Mouse (Mus musculus): ENCODE data around the gene Dglucy. TPM values are rescaled to one million over a fixed set of nuclear protein-coding genes. Genes with fewer than 3 reads are reported as not detected.

The Dglucy gene
- polyA plus RNA-seq, 1 experiment from 2014 or later: 2.4 TPM

GRCm38 (mm10) chr12:100775291-100775690 is 3.6 kb upstream of the Dglucy start:
- Histone ChIP-seq H3K4me3 (ENCODE audit: low read depth, low read length) (no peak overlapping the region), H3K4me1 (replicated peaks; ENCODE audit: control insufficient read depth, insufficient read depth, low read length) (no peaks in the 10 kb centered on the region), H3K27ac (ENCODE audit: low read depth) (no peak overlapping the region), H3K9me3 (ENCODE audit: control insufficient read depth, low read length) (no peaks in the 10 kb centered on the region), H3K4me2 (ENCODE audit: low read length) (no peak overlapping the region), H3K9ac (ENCODE audit: low read length) (no peak overlapping the region), H3K27me3 (replicated peaks; ENCODE audit: control insufficient read depth, insufficient read depth, low read length) (no peaks in the 10 kb centered on the region), H3K36me3 (ENCODE audit: control insufficient read depth, insufficient read depth, low read length) (no peaks in the 10 kb centered on the region)
- DNase-seq (ENCODE audit: low spot score) (no peak), ATAC-seq (replicated peaks; ENCODE audit: low FRiP score, low TSS enrichment, low read depth) (no peak)

GRCm38 (mm10) chr12:100775911-100776581 is 2.8 kb upstream of the Dglucy start:
- no peak for ATAC-seq (replicated peaks; ENCODE audit: low FRiP score, low TSS enrichment, low read depth)
- no peaks in the 10 kb centered on the region for H3K36me3 ChIP-seq (ENCODE audit: control insufficient read depth, insufficient read depth, low read length)

DNA sequence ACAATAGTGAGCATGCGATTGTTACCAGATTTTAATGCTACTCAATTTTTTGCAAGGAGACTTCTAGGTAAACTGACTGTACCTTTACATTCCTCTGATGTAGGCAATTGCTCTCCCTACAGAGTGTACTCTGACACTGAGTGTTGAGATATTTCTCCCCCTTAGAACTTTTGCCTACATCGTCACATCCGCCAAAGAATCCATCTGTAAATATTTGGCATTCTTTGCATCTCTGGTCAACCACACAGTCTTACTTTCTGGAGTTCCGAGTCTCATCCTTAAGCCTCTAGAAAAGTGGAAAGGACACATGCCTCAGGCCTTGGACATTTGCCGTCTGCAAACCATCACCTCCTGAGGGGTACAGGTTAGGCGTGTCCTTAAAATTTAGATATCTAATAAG is 1.9 kb upstream of the Dglucy start:
- no peak for DNase-seq (ENCODE audit: low spot score)
- WGBS: 58% methylated on average over 6 of the region's 6 CpGs
- H3K4me1 ChIP-seq (replicated peaks; ENCODE audit: control insufficient read depth, insufficient read depth, low read length): no peaks in the 10 kb centered on the region

More at GRCm38 (mm10) chr12:100775911-100776581, 2.8 kb upstream of the Dglucy start:
- H3K4me2 ChIP-seq (ENCODE audit: low read length): no peak overlapping the region
- H3K27ac ChIP-seq (ENCODE audit: low read depth): no peak overlapping the region
- 76% methylated on average over 8 of the region's 8 CpGs for WGBS
- DNase-seq (ENCODE audit: low spot score): no peak
- no peak overlapping the region for H3K4me3 ChIP-seq (ENCODE audit: low read depth, low read length)
- no peaks in the 10 kb centered on the region for H3K4me1 ChIP-seq (replicated peaks; ENCODE audit: control insufficient read depth, insufficient read depth, low read length)
- no peak overlapping the region for H3K9ac ChIP-seq (ENCODE audit: low read length)
- no peaks in the 10 kb centered on the region for H3K9me3 ChIP-seq (ENCODE audit: control insufficient read depth, low read length)
- no peaks in the 10 kb centered on the region for H3K27me3 ChIP-seq (replicated peaks; ENCODE audit: control insufficient read depth, insufficient read depth, low read length)

DNA sequence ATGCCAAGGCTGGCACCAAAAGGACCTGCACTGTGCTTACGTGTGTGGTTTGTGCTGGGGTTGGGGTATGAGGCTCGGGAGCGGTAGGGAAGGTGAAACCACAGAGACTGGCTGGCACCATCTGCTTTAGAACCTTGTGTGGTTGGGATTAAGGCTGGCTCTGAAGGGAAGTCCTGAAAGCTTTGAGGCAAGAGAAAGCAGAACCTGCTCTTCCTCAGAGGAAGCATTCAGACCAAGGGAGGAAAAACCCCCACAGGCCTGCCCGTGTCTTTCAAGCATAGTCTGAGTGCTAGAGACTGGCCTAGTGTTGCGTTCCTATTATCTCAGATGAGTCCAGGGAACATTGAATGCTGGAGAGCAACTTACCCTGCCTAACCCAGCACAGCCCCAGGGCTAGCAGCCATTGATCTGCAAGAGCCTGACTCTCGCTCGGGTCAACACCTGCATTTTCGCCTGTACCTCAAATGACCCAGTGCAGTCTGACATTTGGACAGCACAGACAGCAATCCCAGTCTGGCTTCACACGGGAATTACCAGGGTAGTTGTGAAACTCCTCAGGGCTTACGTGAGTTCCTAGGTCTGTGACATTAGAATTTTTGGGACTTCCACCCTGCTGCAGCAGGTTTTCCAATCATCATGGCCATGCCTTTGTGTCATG is 452 bp upstream of the Dglucy start:
- Histone ChIP-seq H3K27me3 (replicated peaks; ENCODE audit: control insufficient read depth, insufficient read depth, low read length) (no peaks in the 10 kb centered on the region), H3K4me3 (ENCODE audit: low read depth, low read length) (no peak overlapping the region), H3K9ac (ENCODE audit: low read length) (no peak overlapping the region), H3K4me2 (ENCODE audit: low read length) (peak overlapping the region; percentile 33), H3K36me3 (ENCODE audit: control insufficient read depth, insufficient read depth, low read length) (no peaks in the 10 kb centered on the region), H3K27ac (ENCODE audit: low read depth) (no peak overlapping the region), H3K9me3 (ENCODE audit: control insufficient read depth, low read length) (no peaks in the 10 kb centered on the region), H3K4me1 (replicated peaks; ENCODE audit: control insufficient read depth, insufficient read depth, low read length) (no peaks in the 10 kb centered on the region)
- no peak for DNase-seq (ENCODE audit: low spot score)
- WGBS: 81% methylated on average over 10 of the region's 10 CpGs
- ATAC-seq (replicated peaks; ENCODE audit: low FRiP score, low TSS enrichment, low read depth): no peak

More for the DNA sequence above, 1.9 kb upstream of the Dglucy start:
- no peak for ATAC-seq (replicated peaks; ENCODE audit: low FRiP score, low TSS enrichment, low read depth)
- H3K36me3 ChIP-seq (ENCODE audit: control insufficient read depth, insufficient read depth, low read length): no peaks in the 10 kb centered on the region
- no peak overlapping the region for H3K27ac ChIP-seq (ENCODE audit: low read depth)
- H3K9ac ChIP-seq (ENCODE audit: low read length): no peak overlapping the region
- H3K27me3 ChIP-seq (replicated peaks; ENCODE audit: control insufficient read depth, insufficient read depth, low read length): no peaks in the 10 kb centered on the region
- H3K9me3 ChIP-seq (ENCODE audit: control insufficient read depth, low read length): no peaks in the 10 kb centered on the region
- no peak overlapping the region for H3K4me2 ChIP-seq (ENCODE audit: low read length)
- no peak overlapping the region for H3K4me3 ChIP-seq (ENCODE audit: low read depth, low read length)

DNA sequence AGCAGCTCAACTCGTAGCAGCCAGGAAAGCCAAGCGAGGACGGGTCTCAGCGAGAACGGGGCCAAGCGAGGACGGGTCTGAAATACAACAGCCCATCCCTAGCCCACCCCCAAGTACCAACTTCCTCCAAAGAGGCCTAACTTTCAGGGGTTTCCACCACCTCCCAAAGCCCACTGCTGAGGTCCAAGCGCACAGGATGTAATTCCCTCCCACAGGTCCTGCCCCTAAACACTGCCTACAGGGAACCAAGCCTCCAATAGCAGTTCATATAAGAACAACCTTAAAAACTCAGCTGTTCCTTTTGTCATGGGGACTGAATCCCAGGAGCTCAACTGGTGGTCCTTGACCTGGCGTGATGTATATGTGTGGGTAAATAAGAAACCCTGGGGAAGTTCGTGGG is 1.6 kb downstream of the Dglucy start:
- Histone ChIP-seq H3K4me3 (ENCODE audit: low read depth, low read length) (no peak overlapping the region), H3K9ac (ENCODE audit: low read length) (no peak overlapping the region), H3K27me3 (replicated peaks; ENCODE audit: control insufficient read depth, insufficient read depth, low read length) (no peaks in the 10 kb centered on the region), H3K4me1 (replicated peaks; ENCODE audit: control insufficient read depth, insufficient read depth, low read length) (no peaks in the 10 kb centered on the region), H3K27ac (ENCODE audit: low read depth) (no peak overlapping the region), H3K4me2 (ENCODE audit: low read length) (no peak overlapping the region), H3K9me3 (ENCODE audit: control insufficient read depth, low read length) (no peaks in the 10 kb centered on the region), H3K36me3 (ENCODE audit: control insufficient read depth, insufficient read depth, low read length) (no peaks in the 10 kb centered on the region)
- ATAC-seq (replicated peaks; ENCODE audit: low FRiP score, low TSS enrichment, low read depth) (no peak), DNase-seq (ENCODE audit: low spot score) (no peak)
- 95% methylated on average over 10 of the region's 10 CpGs for WGBS

- H3K9ac ChIP-seq (ENCODE audit: low read length): no peak overlapping the region
- WGBS: 89% methylated on average over 13 of the region's 13 CpGs
- no peaks in the 10 kb centered on the region for H3K36me3 ChIP-seq (ENCODE audit: control insufficient read depth, insufficient read depth, low read length)
- H3K27ac ChIP-seq (ENCODE audit: low read depth): no peak overlapping the region
- H3K27me3 ChIP-seq (replicated peaks; ENCODE audit: control insufficient read depth, insufficient read depth, low read length): no peaks in the 10 kb centered on the region
- H3K4me1 ChIP-seq (replicated peaks; ENCODE audit: control insufficient read depth, insufficient read depth, low read length): no peaks in the 10 kb centered on the region
- DNase-seq (ENCODE audit: low spot score) (no peak), ATAC-seq (replicated peaks; ENCODE audit: low FRiP score, low TSS enrichment, low read depth) (no peak)
- H3K4me3 ChIP-seq (ENCODE audit: low read depth, low read length): no peak overlapping the region
- no peaks in the 10 kb centered on the region for H3K9me3 ChIP-seq (ENCODE audit: control insufficient read depth, low read length)
- H3K4me2 ChIP-seq (ENCODE audit: low read length): no peak overlapping the region
Measured at GRCm38 (mm10) chr12:100781428-100782120, 2.7 kb downstream of the Dglucy start.

- Histone ChIP-seq H3K36me3 (ENCODE audit: control insufficient read depth, insufficient read depth, low read length) (no peaks in the 10 kb centered on the region), H3K4me2 (ENCODE audit: low read length) (no peak overlapping the region), H3K4me1 (replicated peaks; ENCODE audit: control insufficient read depth, insufficient read depth, low read length) (no peaks in the 10 kb centered on the region), H3K4me3 (ENCODE audit: low read depth, low read length) (no peak overlapping the region), H3K9ac (ENCODE audit: low read length) (no peak overlapping the region), H3K27ac (ENCODE audit: low read depth) (no peak overlapping the region), H3K9me3 (ENCODE audit: control insufficient read depth, low read length) (no peaks in the 10 kb centered on the region), H3K27me3 (replicated peaks; ENCODE audit: control insufficient read depth, insufficient read depth, low read length) (no peaks in the 10 kb centered on the region)
- WGBS: 89% methylated on average over 2 of the region's 2 CpGs
- DNase-seq (ENCODE audit: low spot score) (no peak), ATAC-seq (replicated peaks; ENCODE audit: low FRiP score, low TSS enrichment, low read depth) (no peak)
Measured at GRCm38 (mm10) chr12:100784152-100784551, 5.3 kb downstream of the Dglucy start.

- DNase-seq (ENCODE audit: low spot score) (no peak), ATAC-seq (replicated peaks; ENCODE audit: low FRiP score, low TSS enrichment, low read depth) (no peak)
- no peak overlapping the region for H3K9ac ChIP-seq (ENCODE audit: low read length)
- H3K4me2 ChIP-seq (ENCODE audit: low read length): no peak overlapping the region
- WGBS: 24% methylated on average over 7 of the region's 7 CpGs
- no peak overlapping the region for H3K27ac ChIP-seq (ENCODE audit: low read depth)
- H3K9me3 ChIP-seq (ENCODE audit: control insufficient read depth, low read length): no peaks in the 10 kb centered on the region
- H3K27me3 ChIP-seq (replicated peaks; ENCODE audit: control insufficient read depth, insufficient read depth, low read length): no peaks in the 10 kb centered on the region
- H3K4me3 ChIP-seq (ENCODE audit: low read depth, low read length): no peak overlapping the region
- no peaks in the 10 kb centered on the region for H3K4me1 ChIP-seq (replicated peaks; ENCODE audit: control insufficient read depth, insufficient read depth, low read length)
- no peaks in the 10 kb centered on the region for H3K36me3 ChIP-seq (ENCODE audit: control insufficient read depth, insufficient read depth, low read length)
Measured at GRCm38 (mm10) chr12:100785344-100785743, 6.5 kb downstream of the Dglucy start.
